Mouse (Mus musculus) gastrocnemius, adult 8-10 months (tissue): Measurements from ENCODE around the gene Oard1. TPM values are rescaled to one million over a fixed set of nuclear protein-coding genes. Genes with fewer than 3 reads are reported as not detected.
A peak's percentile ranks its signal among the peaks of the same experiment; 100 is the strongest.

Source experiments
- DNase-seq, 2 experiments: peaks; one replicate each; pipeline ENCODE4 v3.0.0; 2022; ENCODE audit warnings: low spot score in 2 of 2
- total RNA-seq, 4 experiments: library from RNA; stranded (reverse); gene quantifications; 2 replicates each; pipeline ENCODE4 v1.2.4; 2022

Oard1 gene
- total RNA-seq, 4 experiments from 2014 or later: 12.4 to 18.1 (median 16.4) TPM

GRCm38 (mm10) chr17:48433689-48434330, 24.0 kb downstream of the Oard1 start:
- DNase-seq: no peak

DNA sequence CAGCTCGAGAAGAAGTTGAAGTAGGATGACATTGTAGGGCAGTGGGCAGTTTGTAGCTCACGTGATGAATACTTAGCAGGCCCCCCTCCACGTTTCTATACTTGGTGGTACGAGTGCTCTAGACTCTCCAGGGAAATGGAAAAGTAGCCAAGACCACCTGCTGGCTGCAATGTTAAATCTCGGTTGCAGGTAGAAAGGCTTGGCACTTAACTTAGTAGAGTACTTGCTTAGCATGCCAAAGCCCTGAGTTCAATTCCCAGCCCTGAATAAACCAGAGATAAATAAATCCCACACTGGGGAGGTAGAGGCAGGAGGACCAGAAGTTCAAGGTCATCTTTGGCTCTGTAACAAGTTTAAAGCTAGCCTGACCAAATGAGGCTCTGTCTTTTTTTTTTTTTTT, 24.7 kb downstream of the Oard1 start:
- DNase-seq: no peak

DNA sequence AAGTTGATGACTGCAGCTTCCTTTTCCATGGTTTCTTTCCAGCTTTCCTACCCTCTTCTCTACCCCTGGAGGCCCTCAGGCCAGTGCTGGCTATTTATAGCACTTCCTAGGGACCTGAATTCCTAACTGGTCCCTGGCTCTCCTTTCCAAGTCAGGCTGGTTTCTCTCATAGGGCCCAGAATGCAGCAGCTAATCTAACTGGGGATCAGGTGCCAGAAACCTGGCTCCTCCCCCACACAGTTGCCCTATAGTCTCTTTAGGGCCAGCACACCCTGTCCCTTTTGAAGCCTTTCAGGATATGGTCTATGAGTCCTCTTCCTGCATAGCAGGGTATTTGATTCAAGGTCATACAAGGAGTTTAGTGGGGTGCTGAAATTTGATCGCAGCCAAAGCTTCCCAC, 26.7 kb downstream of the Oard1 start:
- peak; percentile 72 to 74 for DNase-seq

- DNase-seq: peak; percentile 55 to 73
These were observed 27.7 kb downstream of the Oard1 start for GRCm38 (mm10) chr17:48437421-48437911.

DNA sequence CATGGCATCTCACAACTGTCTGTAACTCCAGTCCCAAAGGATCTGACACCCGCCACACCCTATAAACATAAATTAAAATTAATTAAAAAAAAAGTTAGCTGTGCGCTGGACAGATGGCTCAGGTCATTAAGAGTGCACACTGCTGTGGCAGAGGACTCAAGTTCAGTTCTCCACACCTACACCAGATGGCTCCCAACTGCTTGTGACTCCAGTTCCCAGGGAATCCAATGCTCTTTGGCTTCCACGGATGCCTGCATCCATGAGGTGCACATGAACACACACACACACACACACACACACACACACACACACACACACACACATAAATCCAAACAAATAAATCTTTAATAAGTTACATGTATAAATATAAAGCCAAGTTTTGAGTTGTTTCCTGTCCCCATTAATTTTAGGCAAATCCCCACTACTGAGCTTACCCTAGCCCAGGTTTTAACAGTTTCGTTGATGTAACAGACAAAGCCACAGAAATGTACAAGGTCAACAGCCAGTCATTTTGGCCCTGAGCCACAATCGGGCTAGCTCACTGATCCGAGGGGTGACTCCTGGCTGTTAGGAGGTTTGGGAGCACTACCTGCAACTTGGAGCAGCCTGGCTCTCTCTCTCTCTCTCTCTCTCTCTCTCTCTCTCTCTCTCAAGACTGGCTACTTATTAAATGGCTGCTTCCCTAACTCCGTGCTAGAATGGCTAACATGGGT, 33.1 kb downstream of the Oard1 start:
- no peak for DNase-seq

- DNase-seq: no peak
These were observed 33.8 kb downstream of the Oard1 start for GRCm38 (mm10) chr17:48443542-48444145.

- no peak for DNase-seq
These were observed 37.9 kb downstream of the Oard1 start for GRCm38 (mm10) chr17:48447675-48448074.

- DNase-seq: no peak
These were observed 41.0 kb downstream of the Oard1 start for GRCm38 (mm10) chr17:48450666-48451352.

GRCm38 (mm10) chr17:48451353-48451675, 41.5 kb downstream of the Oard1 start, which contains the start of gene Tspo2:
Gene Tspo2, minus strand, starts transcription at chr17:48451522.
- DNase-seq: no peak

DNA sequence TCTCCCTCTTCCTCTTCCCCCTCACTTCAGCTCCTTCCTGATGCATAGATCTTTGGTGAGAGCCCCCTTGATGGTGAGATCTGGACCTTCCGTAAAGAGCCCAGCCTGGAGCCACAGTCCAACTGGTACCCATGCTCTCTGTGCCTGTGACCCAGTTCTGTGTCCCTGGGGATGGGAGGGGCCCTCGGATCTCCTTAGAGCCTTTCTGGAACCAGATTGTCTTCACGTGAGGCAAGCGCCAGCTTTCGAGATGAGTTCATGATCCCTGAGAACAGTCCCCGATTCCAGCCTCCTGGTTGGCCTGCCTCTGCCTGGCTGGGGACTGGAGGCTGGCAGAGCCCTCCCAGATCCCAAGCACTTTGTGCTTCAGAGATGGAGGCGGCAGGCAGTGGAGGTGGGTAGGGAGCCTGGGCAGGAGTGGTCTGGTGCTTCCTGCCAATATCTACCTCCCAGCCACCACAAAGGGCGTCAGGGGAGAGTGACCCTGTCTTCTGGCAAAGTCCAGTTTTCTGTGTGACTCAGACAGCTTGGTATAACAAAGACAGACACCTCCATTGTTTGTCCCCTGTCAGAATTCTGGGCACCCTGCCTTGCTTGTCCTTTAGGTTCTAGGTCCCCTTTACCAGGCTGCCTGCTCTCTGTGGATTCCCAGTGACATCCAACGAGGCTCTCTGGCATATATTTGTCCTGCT, 42.1 kb downstream of the Oard1 start:
- DNase-seq: no peak

- DNase-seq: no peak
These were observed 43.7 kb downstream of the Oard1 start for GRCm38 (mm10) chr17:48453489-48453888.

- DNase-seq: no peak
These were observed 44.4 kb downstream of the Oard1 start for GRCm38 (mm10) chr17:48454190-48454589.

DNA sequence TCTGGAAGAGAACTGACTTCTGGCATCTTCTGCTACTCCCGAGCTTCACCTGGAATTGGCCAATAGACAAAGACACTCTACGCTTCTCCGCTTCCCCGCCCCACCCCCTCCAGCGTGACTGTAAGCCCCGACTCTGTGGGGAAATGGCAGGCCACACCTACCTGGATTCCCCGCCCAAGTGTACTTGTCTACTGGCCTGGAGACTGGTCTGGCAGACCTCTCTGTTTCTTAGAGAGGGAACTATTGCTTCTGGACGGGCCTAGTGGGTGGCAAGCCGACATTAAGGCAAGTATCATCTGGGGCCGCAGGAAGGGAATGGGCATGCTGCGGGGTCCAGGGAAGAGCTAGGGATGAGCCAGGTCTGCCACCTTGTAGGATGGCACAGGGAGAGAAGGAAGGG, 44.9 kb downstream of the Oard1 start, which contains the start of gene Unc5cl:
Unc5cl (plus strand) TSS at position 214 of the 400 bp plus-strand sequence.
- no peak for DNase-seq

DNA sequence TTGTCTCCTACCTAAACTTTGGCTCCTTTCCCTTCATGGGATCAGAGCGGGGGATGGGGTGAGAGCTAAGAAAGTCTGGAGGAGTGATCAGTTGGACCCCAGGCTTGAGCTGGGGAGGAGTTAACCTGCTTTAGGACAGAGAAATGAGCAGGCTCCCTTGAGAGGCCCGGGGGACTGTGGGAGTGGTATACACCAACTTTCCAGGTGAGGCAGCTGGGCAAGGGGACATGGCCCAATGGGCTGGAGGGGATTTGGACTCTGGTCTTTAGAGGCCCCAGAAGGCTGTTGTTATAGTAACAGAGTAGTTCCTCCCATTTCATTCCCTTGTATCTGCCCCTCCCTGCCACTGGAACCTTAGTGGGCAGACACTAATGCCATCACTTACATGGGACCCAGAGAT, 46.1 kb downstream of the Oard1 start:
- DNase-seq: no peak

- no peak for DNase-seq
These were observed 48.3 kb downstream of the Oard1 start for GRCm38 (mm10) chr17:48457971-48458653.

GRCm38 (mm10) chr17:48462096-48462495, 52.3 kb downstream of the Oard1 start:
- DNase-seq: no peak

- no peak for DNase-seq
These were observed 53.6 kb downstream of the Oard1 start for GRCm38 (mm10) chr17:48463391-48463790.
